Mouse (Mus musculus) gonadal fat pad, adult 2 months (tissue): ENCODE measurements around the gene Usp18. TPM values are rescaled to one million over a fixed set of nuclear protein-coding genes. Genes with fewer than 3 reads are reported as not detected.

ENCODE experiments used
- DNase-seq: peaks from one replicate; pipeline ENCODE4 v3.0.0-alpha.2; 2012; ENCODE audit warnings: low read depth
- polyA plus RNA-seq: library from polyadenylated mRNA; depleted of rRNA; stranded (reverse); fragments of >200 nt; gene quantifications from 2 replicates; pipeline ENCODE4 v1.2.3, GENCODE M21; 2012; rRNA removed

The Usp18 gene
- 4.4 and 4.9 TPM in 2 replicates for polyA plus RNA-seq

DNA sequence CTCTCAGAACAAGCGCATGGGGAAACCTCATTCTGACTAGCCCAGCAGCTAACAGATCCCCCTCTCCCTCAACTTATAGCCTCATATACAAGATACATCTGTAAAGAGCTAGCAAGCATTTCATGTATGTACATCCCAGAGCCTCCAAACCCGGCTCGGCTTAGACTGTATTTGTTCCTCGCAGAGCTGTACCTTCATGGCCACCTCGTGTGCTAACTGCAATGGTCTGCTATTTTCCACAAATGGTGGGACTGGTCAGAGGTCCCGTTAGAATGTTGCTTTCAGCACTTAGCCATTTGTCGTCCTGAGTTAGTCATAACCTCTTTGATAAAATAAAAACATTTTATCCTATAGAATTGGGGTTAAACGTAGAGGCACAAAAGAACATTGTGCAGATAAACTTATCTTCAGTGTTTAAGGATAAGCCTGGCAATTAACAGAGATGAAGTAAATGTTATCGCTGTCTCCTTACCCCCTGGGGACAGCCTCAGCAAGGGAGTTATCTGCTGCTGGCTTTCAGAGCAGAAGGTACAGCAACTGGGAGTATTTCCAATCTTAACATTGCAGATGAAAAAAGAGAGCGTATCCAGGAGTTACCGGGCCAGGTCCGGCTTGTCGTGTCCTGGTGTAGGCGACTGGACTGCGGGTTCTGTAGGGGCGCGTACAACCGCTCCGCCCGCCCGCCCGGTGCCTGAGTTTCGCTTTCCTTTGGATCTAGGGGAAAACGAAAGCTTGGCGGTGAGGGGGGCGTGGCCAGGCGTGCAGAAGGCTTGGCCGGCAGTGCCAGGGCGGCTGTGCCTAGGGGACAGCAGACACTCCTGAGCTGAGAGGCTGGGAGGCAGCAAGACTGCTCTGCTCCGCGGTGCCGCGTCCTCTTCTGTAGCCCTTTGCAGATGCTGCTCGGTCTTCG, at the start of gene Usp18:
Usp18 (plus strand) TSS at position 780 of the 910 bp plus-strand sequence.
- DNase-seq, result no peak

DNA sequence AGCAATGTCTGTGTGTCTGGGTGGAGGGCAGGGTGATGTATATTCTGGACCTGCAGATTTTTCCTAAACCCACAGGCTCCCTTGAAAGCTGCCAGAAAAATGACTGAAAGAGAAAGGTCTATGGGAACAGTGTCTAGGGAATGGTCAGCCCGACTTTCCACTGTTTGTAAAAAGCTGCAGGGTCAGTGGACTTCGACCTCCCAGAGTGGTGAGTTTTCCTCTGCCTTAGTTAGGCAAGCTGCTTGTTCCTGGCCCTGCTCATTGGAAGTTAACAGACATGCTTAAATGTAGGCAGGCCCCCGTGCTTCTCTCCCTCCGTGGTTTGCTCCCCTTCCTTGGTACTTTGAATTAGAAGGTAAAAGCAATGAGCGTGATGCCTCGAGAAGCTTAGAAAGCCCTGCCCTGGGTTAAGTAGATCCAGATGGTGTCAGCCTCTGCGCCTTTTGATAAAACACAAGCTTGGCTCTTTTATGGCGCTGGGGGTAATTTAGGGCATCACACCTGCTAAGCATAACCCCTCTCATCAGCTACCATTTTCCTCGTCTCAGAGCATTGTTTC, 47.8 kb upstream of the Usp18 start:
- no peak for DNase-seq

DNA sequence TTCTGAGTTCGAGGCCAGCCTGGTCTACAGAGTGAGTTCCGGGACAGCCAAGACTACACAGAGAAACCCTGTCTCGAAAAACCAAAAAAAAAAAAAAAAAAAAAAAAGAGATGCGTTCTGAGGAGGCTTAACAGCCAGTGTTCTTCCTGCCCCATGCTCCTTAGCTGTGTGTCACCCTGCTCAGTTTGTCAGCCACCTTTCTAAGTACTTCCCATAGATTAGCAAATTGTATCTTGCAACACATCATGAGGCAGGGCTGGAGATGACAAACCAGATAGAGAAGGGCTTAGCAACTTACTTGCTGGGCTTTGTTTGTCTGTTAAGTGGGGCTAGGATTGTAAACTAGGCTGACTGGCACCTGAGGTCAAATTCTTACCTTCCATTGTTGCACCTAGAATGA, 45.2 kb upstream of the Usp18 start:
- DNase-seq, result no peak

DNA sequence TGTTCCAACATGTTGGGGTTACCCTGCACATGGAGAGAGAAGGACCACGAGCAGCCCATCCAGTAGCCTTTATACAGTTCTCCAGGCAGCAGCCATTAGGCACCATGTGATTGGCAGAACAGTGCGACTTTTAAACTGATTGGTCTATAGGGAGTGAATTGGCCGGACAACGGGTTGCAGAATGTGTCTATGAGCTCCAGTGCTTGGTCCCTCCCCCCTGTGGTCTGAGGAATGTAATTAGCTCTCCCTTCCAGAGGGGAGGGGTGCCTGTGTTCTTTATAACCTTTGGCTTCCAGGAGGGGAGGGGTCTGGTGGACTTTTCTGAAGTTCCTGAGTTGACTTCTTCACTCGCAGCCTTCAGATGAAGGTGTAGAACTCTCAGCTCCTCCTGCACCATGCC, 43.7 kb upstream of the Usp18 start:
- no peak for DNase-seq

DNA sequence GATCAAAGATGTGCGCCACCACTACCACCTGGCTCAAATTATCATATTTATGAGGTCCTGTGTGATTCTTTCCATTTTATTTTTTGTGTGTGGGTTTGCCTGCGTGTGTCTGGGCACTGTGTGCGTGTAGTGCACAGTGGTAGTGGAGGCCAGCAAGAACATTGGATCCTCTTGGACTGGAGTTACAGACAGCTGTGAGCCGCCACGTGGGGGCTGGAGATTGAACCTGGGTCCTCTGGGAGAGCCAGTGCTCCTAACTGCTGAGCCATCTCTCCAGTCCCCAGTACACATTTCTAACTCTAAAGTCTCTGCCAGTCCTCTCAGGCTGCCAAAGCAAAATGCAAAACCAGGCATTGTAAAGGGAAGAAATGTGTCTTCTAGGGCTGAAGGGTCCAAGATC, 39.2 kb upstream of the Usp18 start:
- no peak for DNase-seq

DNA sequence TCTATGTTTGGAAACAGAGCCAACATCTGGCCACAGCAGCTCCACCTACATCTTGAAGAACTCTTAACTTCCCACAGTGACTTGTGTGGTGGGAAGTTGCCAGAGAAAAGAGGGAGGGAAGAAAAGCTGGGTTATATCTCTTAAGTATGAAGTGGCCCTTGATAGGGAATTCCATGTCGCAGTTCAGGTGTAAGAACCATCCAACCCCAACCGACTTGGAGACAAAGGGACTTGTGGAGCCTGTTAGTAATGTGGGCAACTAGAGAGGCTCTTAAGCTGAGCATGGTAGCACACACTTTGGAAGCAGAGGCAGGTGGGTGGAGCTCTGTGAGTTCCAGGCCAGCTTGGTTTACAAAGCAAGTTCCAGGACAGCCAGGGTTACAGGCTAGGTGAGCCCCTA, 36.1 kb upstream of the Usp18 start:
- no peak for DNase-seq

DNA sequence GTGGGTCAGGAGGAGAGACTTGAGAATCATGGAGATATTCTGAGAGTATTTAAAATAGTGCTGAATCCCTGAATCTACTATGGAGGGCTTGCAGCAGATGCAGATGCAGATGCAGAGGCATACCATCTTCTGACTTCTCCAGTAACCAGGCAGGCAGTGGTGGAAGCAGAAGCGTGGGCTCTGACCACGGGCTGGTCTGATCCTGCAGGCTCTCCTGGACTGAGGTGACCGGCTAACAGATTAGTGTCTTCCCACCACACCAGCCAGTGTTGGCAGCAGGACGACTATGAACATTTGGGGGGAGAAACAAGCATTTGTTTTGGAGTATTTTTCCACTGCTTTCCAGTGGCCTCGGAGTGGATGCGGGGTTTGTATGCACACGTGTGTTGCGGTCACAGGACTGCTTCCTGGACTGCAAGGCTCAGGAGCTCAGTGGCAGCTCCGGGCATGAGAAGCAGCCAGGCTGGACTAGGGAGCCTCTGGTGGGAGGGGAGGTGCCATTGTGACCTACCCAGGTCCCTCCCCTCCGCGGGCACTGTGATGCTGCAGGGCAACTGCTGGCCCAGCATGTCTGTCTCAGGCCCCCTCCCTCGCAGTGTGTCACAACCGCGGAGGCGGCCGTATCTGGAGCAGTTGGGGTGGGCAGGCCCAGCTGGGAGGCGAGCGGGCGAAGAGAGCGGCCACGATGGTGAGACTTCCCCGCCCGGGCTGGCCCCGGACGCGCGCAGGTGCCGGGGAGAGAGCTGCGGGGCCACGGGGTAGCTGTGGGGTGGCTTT, 35.4 kb upstream of the Usp18 start, which contains the start of gene Tuba8:
Tuba8 (plus strand) TSS at position 548 of the 777 bp plus-strand sequence.
- no peak for DNase-seq

DNA sequence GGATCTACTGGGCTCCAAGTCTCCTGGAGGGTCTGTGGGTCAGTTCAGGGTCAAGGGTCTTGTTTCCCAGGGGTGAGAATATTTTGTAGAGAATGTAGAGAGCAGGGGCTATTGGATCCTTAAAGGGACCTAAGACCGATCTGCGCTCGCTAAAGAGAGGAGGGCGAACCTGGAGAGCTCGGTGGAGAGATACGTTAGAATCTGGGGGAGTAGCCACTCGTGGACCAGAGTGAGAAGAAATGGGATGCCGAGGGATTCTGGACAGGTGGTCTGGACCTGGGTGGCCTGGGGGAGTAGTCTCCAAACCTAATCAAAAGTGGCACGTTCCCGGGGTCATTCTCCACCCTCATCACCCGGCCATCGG, 34.8 kb upstream of the Usp18 start:
- no peak for DNase-seq

DNA sequence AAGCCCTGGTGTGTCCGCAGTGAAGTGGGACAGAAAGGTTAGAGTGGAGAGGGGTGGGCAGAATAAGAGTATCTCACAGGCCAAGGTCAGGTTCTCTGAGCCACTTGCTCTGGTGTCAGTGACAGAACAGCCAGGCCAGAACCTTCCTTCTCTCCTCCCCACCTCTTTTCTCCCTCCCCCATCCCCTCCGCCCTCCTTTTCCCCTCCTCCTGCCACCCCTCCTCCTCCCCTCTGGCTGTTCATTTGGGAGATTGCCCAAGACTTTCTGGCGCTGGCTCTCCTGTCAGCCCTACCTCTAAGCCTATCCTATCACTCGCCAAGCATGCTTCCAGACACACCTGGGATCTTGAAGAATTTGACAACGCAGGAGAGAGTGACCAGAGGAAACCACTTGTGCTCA, 34.0 kb upstream of the Usp18 start:
- no peak for DNase-seq

DNA sequence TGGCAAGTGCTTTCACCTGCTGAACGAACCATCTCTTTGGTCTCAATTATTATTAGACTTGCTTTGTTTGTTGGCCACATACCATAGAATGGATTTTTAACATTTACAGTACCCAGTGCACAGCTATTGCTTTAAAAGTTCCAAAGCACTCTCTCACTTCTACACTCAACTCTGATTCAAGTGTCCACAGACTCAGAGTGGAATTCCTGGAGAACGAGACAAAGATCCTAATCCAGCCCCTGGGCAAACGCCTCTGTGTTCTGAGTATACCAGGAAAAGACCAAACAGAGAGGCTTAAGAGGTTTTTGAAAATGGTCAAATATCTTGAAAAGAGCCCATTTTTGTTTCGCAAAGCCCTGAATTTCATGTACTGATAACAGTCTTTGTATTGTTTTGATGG, 32.7 kb upstream of the Usp18 start:
- DNase-seq, result no peak

DNA sequence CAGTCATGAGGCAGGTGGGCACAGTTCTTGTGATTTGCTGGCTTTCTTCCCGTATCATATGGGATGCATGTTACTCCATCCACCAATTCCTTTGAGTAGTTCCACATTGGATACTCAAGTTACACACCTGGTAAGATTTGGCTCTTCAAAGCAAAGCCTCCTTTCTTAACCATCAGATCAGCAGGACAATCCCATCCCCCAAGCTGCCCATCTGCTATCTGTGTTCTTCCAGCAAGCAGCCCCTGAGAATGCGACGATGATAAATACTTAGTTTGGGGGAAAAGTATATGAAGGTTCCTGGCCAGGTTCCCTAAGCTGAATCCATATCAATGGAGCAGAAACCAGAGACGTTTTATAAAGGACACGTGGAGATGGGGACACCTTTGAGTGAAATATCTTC, 31.5 kb upstream of the Usp18 start:
- DNase-seq, result no peak

DNA sequence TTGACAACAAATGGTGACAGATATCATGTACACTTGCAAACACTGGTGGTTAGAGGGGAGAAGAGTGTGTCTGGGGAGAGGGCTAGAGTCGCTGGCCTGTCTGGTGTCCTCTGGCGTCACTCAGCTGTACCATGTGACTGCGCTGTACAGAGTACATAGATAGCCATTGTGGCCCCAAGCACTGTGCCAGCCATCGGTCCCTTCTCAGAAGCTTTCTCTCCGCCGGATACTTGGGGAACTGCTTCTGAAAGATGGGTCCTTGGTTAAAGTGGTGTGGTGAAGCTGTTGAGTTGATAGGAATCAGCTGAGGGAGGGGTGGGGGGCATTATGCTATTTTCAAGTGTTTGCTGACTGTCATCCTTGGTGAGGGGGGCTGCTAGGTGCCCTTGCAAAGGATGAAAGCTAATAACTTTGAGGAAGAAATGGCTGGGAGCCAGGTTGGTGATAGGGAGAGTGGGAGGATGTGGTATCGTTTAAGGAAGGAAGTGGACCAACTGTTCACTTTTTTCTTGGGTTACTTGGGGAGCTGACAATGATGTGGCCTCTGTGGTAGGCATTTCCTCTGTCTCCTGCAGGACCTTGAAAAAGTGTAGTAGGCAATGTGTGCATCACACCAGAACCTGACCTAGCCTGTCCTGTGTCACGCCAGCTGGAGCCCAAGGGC, 30.9 kb upstream of the Usp18 start:
- DNase-seq, result no peak

DNA sequence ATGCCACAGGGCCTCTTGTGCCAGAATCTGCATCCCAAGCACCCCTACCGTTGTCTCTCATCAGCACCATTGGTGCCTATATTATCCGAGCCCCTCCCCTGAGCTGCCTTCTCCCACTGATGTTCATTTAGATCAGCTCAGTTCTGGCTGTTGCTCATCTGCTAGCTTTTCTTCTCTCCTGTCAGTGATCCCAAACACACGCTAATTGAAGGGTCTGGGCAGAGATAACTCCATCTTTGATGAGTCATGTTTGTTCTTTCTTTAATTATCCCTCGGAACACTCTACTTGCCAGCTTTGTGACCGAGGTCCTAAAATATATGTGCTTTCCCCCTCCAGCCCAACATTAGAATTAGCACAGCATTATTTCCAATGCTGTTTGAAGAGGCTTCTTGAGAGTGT, 30.4 kb upstream of the Usp18 start:
- no peak for DNase-seq

DNA sequence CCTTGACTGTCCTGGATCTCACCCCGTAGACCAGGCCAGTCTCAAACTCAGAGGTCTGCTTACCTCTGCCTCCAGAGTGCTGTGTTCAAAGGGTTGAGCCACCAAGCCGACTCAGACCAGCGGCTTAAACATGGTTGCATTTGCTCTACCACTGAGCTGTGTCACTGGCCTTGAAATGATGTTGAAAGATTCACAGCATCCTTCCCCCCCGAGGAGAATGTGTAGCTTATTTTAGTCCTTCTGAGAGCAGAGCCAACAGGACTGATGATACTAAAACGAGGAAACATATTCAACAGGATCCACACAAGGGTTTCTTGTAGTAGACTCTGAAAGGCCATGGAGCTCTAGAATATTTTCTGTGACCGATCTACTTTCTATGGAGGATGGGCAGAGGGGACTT, 29.8 kb upstream of the Usp18 start:
- DNase-seq, result no peak

DNA sequence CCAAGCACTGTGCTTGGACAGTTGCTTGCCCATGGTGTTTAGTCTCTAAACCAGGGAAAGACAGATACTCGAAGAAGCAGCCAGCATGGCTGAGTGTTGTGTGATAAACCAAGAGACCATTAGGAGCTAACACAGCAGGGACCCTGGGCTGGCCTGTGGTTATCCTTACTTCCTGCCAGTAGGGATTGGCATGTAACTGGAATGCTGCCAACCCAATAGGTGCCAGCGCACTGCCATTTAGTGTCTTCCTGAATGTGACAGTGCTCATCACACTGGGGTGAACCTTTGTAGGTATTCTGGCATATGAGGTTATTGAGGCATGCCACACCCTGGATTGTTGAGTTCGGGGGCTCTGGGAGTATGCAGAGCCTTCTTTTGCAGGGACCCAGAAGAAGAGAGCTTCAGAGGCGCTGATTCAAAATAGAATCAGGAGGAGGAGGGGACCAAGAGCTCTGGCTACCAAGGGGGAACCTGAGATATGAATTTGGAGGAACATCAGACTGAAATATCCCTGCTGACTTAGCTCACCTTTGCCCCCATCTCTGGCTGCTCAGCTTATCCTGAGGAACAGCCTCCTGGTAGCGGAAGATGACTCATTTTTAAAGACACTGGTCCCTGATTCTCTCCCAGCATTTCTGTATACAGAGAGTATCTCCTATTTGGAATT, 29.0 kb upstream of the Usp18 start:
- DNase-seq, result no peak

DNA sequence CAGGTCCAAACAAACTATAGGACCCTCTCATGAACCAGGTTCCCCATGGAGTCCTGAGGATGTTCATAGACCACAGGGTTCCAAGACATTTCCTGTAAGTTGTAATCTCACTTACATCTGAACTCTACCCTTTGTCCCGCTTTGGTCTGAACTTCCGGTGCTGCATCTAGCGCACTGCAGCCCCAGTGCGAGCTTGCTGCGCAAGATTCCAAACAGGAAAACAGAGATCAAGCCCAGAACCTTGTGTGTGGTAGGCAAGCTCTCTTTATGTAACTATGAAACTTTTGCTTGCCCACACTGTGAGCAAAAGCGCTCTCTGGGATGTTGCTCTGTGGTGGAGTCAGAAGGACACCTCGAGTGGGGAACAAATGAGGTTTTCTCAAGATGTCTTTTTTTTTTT, 27.7 kb upstream of the Usp18 start:
- DNase-seq, result no peak

DNA sequence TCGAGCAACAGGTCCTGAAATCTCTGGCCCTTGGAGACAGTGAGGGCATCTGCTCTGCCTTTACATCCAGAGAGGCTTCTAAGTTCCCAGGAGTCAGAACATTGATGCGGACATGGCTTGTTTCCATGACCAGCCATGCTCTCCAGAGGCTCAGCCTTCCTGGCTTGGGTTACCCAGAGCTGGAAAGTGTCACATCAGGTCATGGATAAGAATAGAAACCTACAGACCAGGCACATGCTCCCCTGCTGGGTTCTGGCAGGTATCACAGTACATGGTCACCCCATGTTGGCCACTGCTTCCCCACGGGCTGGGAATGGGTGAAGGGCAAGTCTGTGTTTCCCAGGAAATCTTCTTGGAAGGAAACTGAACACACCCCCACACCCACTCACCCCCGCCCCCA, 26.3 kb upstream of the Usp18 start:
- DNase-seq, result no peak

DNA sequence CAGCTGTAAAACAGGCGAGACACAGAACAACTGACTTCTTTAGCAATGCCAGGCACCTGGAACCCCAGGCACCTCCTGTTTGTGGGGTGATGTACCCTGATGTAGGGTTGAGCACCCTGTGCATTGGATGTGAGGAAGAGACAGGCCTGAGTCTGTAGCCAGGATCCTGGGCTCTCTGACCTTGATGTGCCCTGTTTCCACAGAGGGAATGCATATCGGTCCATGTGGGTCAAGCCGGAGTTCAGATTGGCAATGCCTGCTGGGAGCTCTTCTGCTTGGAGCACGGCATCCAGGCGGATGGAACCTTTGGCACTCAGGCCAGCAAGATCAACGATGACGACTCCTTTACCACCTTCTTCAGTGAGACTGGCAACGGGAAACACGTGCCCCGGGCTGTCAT, 25.5 kb upstream of the Usp18 start:
- no peak for DNase-seq

DNA sequence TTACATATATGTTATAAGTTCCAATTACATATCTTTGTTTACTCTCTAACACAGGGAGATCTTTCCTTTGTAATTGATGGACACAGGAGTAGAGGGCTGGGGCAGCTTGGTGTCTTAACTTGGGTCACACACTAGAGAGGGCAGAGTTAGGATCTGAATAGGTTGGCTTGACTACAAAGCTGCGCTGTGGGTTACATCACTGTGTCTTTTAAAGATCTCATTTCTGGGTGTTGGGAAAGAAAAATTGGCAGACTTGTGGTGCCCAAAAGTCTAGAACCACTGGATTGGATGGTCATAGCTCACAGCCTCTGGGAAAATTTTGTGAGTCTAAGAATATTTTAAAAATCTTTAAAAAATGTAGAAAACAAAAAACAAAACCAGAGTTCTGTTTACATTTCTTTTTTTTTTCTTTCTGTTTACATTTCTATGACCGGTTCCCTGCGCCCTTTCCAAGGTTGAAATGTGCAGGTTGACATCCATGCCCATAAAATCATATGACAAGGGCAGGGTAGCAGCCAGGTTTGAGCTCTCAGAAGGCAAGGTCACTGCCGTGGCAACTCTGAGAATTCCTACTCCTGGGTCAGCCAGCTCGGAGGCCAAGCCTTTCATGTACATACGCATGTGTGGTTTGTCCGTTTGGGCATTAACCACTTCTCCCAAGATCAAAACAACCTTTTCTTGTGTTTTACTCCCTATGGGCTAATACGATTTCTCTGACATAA, 23.7 kb upstream of the Usp18 start:
- DNase-seq, result no peak

DNA sequence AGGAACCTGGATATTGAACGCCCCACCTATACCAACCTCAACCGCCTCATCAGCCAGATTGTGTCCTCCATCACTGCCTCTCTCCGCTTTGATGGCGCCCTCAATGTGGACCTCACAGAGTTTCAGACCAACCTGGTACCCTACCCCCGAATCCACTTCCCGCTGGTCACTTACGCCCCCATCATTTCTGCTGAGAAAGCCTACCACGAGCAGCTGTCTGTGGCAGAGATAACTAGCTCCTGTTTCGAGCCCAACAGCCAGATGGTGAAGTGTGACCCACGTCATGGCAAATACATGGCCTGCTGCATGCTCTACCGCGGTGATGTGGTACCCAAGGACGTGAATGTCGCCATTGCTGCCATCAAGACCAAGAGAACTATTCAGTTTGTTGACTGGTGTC, 22.7 kb upstream of the Usp18 start:
- DNase-seq, result no peak

DNA sequence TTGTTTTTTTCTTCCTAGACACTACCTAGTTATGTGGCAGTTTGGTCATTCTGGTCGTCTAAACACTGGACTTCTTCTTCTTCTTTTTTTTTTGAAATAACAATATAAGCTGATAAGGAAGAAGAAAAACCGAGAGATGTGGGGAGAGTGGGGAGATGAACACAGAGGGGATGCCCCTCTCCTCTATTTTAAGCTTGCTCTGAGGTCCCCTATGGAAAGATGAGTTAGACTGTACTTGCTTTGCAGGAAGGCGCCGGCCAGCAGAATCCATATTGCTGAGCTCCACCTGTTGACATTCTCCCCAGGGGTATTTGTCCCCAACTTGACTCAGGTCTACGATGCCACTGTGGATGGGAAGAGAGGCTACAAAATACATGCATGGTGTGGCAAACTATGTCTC, 21.6 kb upstream of the Usp18 start:
- DNase-seq, result no peak
